Mouse (Mus musculus): ENCODE measurements around the gene Trio.

- TF ChIP-seq POLR2A (IDR thresholded peaks at IDR 0.05; ENCODE audit: low read depth, low read length) = no peak
- no peak for TF ChIP-seq CTCF (IDR thresholded peaks at IDR 0.05; ENCODE audit: extremely low read depth, insufficient read depth, insufficient read length, insufficient replicate concordance)
These were observed 203.2 kb downstream of the Trio start for GRCm38 (mm10) chr15:27822461-27822860.
